In the genomic region with DNA sequence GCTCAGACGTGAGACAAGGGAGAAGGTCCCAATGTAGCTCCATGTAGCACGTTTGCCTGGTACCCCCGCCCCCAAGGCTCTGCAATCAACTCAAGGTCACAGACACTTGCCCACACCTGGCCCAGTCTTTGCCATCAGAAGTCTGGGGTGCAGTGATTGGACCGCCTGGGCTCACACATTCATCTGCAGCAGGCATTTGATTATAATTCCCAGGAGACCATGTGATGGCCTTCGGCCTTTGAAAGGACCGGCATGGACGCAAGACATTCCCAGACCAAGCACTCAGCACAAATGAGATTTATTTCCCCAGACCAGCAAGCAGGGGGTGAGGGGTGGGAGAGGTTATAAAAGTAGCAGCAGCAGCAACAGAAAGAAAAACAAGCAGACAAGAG, we compare ENCODE assay signal across 8 mouse cellular contexts. TPM values are rescaled to one million over a fixed set of nuclear protein-coding genes. Genes with fewer than 3 reads are reported as not detected.
DNase-seq lines count a peak whose midpoint lies in the region; ATAC-seq and TF ChIP-seq lines count a peak whose summit lies in the region.

No protein-coding gene starts in this region.

- ATAC-seq in lung, embryonic 16.5 days (ENCODE audit: low read depth), result peak; percentile 13

- no peaks in the 10 kb centered on the region for H3K9me3 ChIP-seq in lung, embryonic 16.5 days (ENCODE audit: control insufficient read depth, low read length)

- H3K4me1 ChIP-seq in lung, embryonic 16.5 days (replicated peaks; ENCODE audit: control insufficient read depth, insufficient read depth, low read length), result peaks cover 17% of the 10 kb centered on the region
- H3K4me1 ChIP-seq in kidney, adult 2 months (ENCODE audit: control insufficient read depth, insufficient read depth, low read length), result peaks cover 16% of the 10 kb centered on the region

- no peaks in the 10 kb centered on the region for H3K27me3 ChIP-seq in lung, embryonic 16.5 days (ENCODE audit: control insufficient read depth, insufficient read depth, low read depth, low read length)
- H3K27me3 ChIP-seq in kidney, adult 2 months (replicated peaks; ENCODE audit: control insufficient read depth, insufficient read depth, low read length), result no peaks in the 10 kb centered on the region

- TF ChIP-seq CTCF in kidney, adult 2 months (conservative IDR thresholded peaks at IDR 0.05; ENCODE audit: insufficient read depth, insufficient read length, low read depth, low read length), result no peak

- no peak for DNase-seq in lung, postnatal 14 days
- peak; percentile 75 for DNase-seq in embryo, embryonic 10 days (ENCODE audit: low spot score)
- peak; percentile 92 for DNase-seq in kidney, adult 2 months
- no peak for DNase-seq in left cerebral cortex, postnatal 25 days (ENCODE audit: low spot score in 2 of 2)
- no peak for DNase-seq in cerebellum, postnatal 25 days
- no peak for DNase-seq in right cerebral cortex, postnatal 36 days (ENCODE audit: low spot score in 2 of 2)

- peaks cover 11% of the 10 kb centered on the region; the same call in 1 of the 2 replicates for H3K79me2 ChIP-seq in macrophage (ENCODE audit: inconsistent target)

- intact Hi-C loops in left cerebral cortex, postnatal 25 days (cut with DNase I), result no loop called here

- peak overlapping the region; percentile 79 for H3K27ac ChIP-seq in lung, embryonic 16.5 days (ENCODE audit: low read length)
- peak overlapping the region; percentile 98 for H3K27ac ChIP-seq in kidney, adult 2 months (ENCODE audit: insufficient read depth, low read depth, low read length)
- H3K27ac ChIP-seq in macrophage, result peak overlapping the region; percentile 80

- H3K9ac ChIP-seq in lung, embryonic 16.5 days (ENCODE audit: low read length), result peak overlapping the region; percentile 21

- H3K4me3 ChIP-seq in lung, embryonic 16.5 days (ENCODE audit: low read length), result no peak overlapping the region
- no peak overlapping the region for H3K4me3 ChIP-seq in kidney, adult 2 months (ENCODE audit: insufficient read depth, low read depth, low read length)
- no peak overlapping the region for H3K4me3 ChIP-seq in macrophage (ENCODE audit: inconsistent target)

- peak overlapping the region; percentile 51; the same call in 1 of the 2 replicates for H3K4me2 ChIP-seq in lung, embryonic 16.5 days (ENCODE audit: low read depth, low read length)

- no peak for TF ChIP-seq POLR2A in kidney, adult 2 months (IDR thresholded peaks at IDR 0.05; ENCODE audit: low read depth, low read length)

- WGBS in lung, embryonic 16.5 days, result 17% methylated on average over 7 of the region's 7 CpGs
- 15% methylated on average over 7 of the region's 7 CpGs for WGBS in kidney, adult 2 months
- WGBS in macrophage (ENCODE audit: missing documents), result 93% methylated on average over 7 of the region's 7 CpGs

- H3K36me3 ChIP-seq in lung, embryonic 16.5 days (ENCODE audit: control insufficient read depth, insufficient read depth, low read length), result no peaks in the 10 kb centered on the region
- H3K36me3 ChIP-seq in kidney, adult 2 months (ENCODE audit: control insufficient read depth, insufficient read depth, low read length), result no peaks in the 10 kb centered on the region
- peaks cover 43% of the 10 kb centered on the region for H3K36me3 ChIP-seq in macrophage (ENCODE audit: inconsistent target)

RNA-seq across cellular contexts. Expression of a gene that starts 6.8 kb away (rescaled TPM):
- polyA plus RNA-seq in lung, embryonic 16.5 days (2015; fragmentation: Nextera tagmentation; extraction: Ambion mirVana), result 0.46 and 0.60 TPM in 2 replicates
- polyA plus RNA-seq in kidney, adult 2 months (2012; rRNA removed), result 32.9 and 35.5 TPM in 2 replicates
- 100 to 1,000 TPM in 25 of 26 experiments, 10 to 100 TPM in 1; 60.7 to 404 (median 167) TPM for total RNA-seq in macrophage (2018; cell fraction: chromatin; rRNA removed)
- total RNA-seq in macrophage (2018; cell fraction: cytosol; rRNA removed), result 10 to 100 TPM; 34.1 to 79.6 (median 45.1) TPM
- 100 to 1,000 TPM in 14 of 26 experiments, 10 to 100 TPM in 12; 68.7 to 260 (median 106) TPM for total RNA-seq in macrophage (2018; cell fraction: nucleus; rRNA removed)
- polyA plus RNA-seq in macrophage (2018), result 31.1 to 76.3 TPM (median 53.5 TPM) in 3 replicates
- 10 to 100 TPM; 67.1 to 71.7 TPM for total RNA-seq in left cerebral cortex, postnatal 25 days (2021)

RNA-seq across cellular contexts. Expression of a gene that starts 29.7 kb away (rescaled TPM):
- polyA plus RNA-seq in lung, embryonic 16.5 days (2015; fragmentation: Nextera tagmentation; extraction: Ambion mirVana), result not detected in 2 replicates
- polyA plus RNA-seq in kidney, adult 2 months (2012; rRNA removed), result 0.09 TPM in 1 of 2 replicates, not detected in the other
- total RNA-seq in macrophage (2018; cell fraction: chromatin; rRNA removed), result 10 to 100 TPM in 1 of 26 experiments, 1 to 10 TPM in 1, not detected in 24; 1.4 to 12.2 TPM
- not detected for total RNA-seq in macrophage (2018; cell fraction: cytosol; rRNA removed)
- 1 to 10 TPM in 5 of 26 experiments, not detected in 21; 2.2 to 5.5 (median 3.4) TPM for total RNA-seq in macrophage (2018; cell fraction: nucleus; rRNA removed)
- polyA plus RNA-seq in macrophage (2018), result not detected in 3 replicates
- not detected for total RNA-seq in left cerebral cortex, postnatal 25 days (2021)

RNA-seq across cellular contexts. Expression of a gene that starts 50.5 kb away (rescaled TPM):
- polyA plus RNA-seq in lung, embryonic 16.5 days (2015; fragmentation: Nextera tagmentation; extraction: Ambion mirVana), result 239 and 242 TPM in 2 replicates
- polyA plus RNA-seq in kidney, adult 2 months (2012; rRNA removed), result 140 and 155 TPM in 2 replicates
- 10 to 100 TPM; 24.7 to 76.2 (median 56.8) TPM for total RNA-seq in macrophage (2018; cell fraction: chromatin; rRNA removed)
- 100 to 1,000 TPM in 9 of 26 experiments, 10 to 100 TPM in 17; 76.6 to 116 (median 92.1) TPM for total RNA-seq in macrophage (2018; cell fraction: cytosol; rRNA removed)
- 10 to 100 TPM; 37.2 to 78.5 (median 53.0) TPM for total RNA-seq in macrophage (2018; cell fraction: nucleus; rRNA removed)
- 73.8 to 122 TPM (median 108 TPM) in 3 replicates for polyA plus RNA-seq in macrophage (2018)
- 10 to 100 TPM; 69.4 to 70.6 TPM for total RNA-seq in left cerebral cortex, postnatal 25 days (2021)

RNA-seq across cellular contexts. Expression of a gene that starts 51.7 kb away (rescaled TPM):
- polyA plus RNA-seq in lung, embryonic 16.5 days (2015; fragmentation: Nextera tagmentation; extraction: Ambion mirVana), result 6.3 and 7.4 TPM in 2 replicates
- 53.8 and 67.1 TPM in 2 replicates for polyA plus RNA-seq in kidney, adult 2 months (2012; rRNA removed)
- 100 to 1,000 TPM; 124 to 877 (median 414) TPM for total RNA-seq in macrophage (2018; cell fraction: chromatin; rRNA removed)
- total RNA-seq in macrophage (2018; cell fraction: cytosol; rRNA removed), result 100 to 1,000 TPM in 6 of 26 experiments, 10 to 100 TPM in 20; 31.3 to 188 (median 58.0) TPM
- total RNA-seq in macrophage (2018; cell fraction: nucleus; rRNA removed), result 100 to 1,000 TPM in 23 of 26 experiments, 10 to 100 TPM in 3; 76.4 to 499 (median 338) TPM
- polyA plus RNA-seq in macrophage (2018), result 37.2 to 60.7 TPM (median 44.6 TPM) in 3 replicates
- total RNA-seq in left cerebral cortex, postnatal 25 days (2021), result 10 to 100 TPM; 18.5 to 21.1 TPM

Comparison
In these comparisons a context has a peak if more than half of its experiments do, and no peak if none do; other contexts are left out.
1. DNase-seq: peak in embryo, embryonic 10 days (single experiment) and kidney, adult 2 months (single experiment); none in lung, postnatal 14 days (single experiment), left cerebral cortex, postnatal 25 days (0 of 2), cerebellum, postnatal 25 days (0 of 2) and right cerebral cortex, postnatal 36 days (0 of 2).
2. RNA of a gene that starts 6.8 kb away (polyA plus RNA-seq): 31.1 to 76.3 TPM in macrophage and 32.9 to 35.5 TPM in kidney, adult 2 months; 0.46 to 0.60 TPM in lung, embryonic 16.5 days; every median in the first group is over 10 times any median in the second.
3. Peak in every context shown above with its lines, with median percentiles within 50 percentile points of each other: H3K27ac ChIP-seq.